Mouse (Mus musculus) lung, adult 2 months (tissue): ENCODE data around the gene Anxa5. TPM values are rescaled to one million over a fixed set of nuclear protein-coding genes. Genes with fewer than 3 reads are reported as not detected.

Experiments used
- DNase-seq: peaks from one replicate; pipeline ENCODE4 v3.0.0; 2022
- H3K4me1 ChIP-seq: fragments of 200-500 bp; 2 replicates; pipeline ENCODE4 v1.6.1; 2011; ENCODE audit warnings: low read length; ENCODE audit not compliant: control insufficient read depth, insufficient read depth
- H3K4me3 ChIP-seq: fragments of 200-500 bp; replicated peaks from 2 replicates; pipeline ENCODE3; 2011; ENCODE audit warnings: low read depth, mild to moderate bottlenecking, control low read depth, low read length; ENCODE audit errors: extremely low read depth
- CTCF ChIP-seq: fragments of 200-500 bp; IDR thresholded peaks from 2 replicates; pipeline ENCODE4 v1.5.1; 2011; ENCODE audit warnings: mild to moderate bottlenecking, low read length, control low read depth; ENCODE audit not compliant: insufficient read depth
- POLR2A ChIP-seq: fragments of 200-500 bp; IDR thresholded peaks from 2 replicates; pipeline ENCODE4 v1.6.1; 2011; ENCODE audit warnings: low read depth, mild to moderate bottlenecking, control low read depth, low read length, borderline replicate concordance; ENCODE audit errors: extremely low read depth
- WGBS: fragments of 180-500 bp; shearing (Covaris S2); methylation state at CpG from one replicate; pipeline ENCODE4 v1.1.7; 2018; 5-methylcytosine and 5-hydroxymethylcytosine counted together
- polyA plus RNA-seq: library from polyadenylated mRNA; depleted of rRNA; stranded (reverse); fragments of >200 nt; gene quantifications from 2 replicates; pipeline ENCODE4 v1.2.3, GENCODE M21; 2012; rRNA removed

The Anxa5 gene
- polyA plus RNA-seq, 1 experiment = 1,294 TPM

DNA sequence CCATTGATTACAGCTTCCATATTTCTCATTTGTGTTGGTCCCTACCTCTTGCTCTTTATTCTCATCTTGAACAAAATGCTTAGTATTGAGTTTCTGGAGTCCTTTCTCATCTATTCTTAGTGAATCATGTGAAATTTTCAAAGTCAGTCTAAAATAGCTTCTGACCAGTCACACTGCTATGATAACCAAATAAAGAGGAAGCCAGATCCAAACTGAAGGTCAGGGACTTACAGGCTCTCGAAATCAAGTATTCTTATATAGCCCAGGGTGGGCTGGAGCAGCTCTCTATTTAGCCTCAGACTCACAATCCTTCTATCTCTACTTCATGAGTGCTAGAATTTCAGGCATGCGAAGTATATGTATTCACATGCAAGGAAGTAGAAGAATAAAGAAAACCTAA lies 66.2 kb downstream of the Anxa5 start:
- no peak for TF ChIP-seq POLR2A
- DNase-seq = no peak
- Histone ChIP-seq H3K4me3 (no peak overlapping the region), H3K4me1 (no peaks in the 10 kb centered on the region)
- WGBS = 62% methylated on average over 2 of the region's 2 CpGs

DNA sequence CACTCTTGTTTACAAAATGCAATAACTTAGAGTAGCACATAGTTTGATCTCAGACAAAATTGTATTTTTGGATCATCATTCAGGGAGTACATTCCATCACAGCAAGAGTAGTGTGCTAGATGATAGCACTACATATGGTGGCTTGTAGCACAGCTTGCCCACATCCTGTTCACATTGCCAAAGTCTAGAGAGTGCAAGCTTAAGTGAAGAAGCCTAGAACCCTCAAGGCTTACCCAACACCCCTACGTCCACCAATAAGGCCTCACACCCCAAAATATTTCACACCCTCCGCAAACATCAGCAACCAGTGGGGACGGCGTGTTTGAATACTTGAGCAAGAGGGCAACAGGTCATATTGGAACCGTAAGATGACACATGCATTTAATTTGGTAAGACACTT lies 68.7 kb downstream of the Anxa5 start:
- Histone ChIP-seq H3K4me1 (no peaks in the 10 kb centered on the region), H3K4me3 (no peak overlapping the region)
- no peak for DNase-seq
- TF ChIP-seq CTCF (no peak), POLR2A (no peak)
- WGBS = 86% methylated on average over 5 of the region's 5 CpGs

DNA sequence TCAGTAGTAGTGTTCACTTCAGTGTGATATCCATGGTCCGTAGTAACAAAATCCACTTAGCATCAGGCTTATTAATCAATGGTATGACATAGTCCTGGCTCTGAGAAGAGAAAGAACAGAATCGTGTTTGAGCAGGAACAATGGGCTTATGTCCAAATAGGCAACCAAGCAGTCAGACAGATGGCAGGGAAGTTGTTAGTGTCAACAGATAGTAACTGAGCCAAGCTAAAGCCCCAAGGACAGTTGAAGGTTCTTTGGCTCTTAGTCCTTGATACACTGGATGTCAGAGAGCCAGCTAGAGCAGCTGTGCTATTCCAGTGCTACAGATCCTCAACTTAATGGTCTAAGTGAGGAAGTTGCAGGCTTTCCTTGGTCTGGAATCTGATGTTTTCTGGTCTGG lies 69.4 kb downstream of the Anxa5 start:
- Histone ChIP-seq H3K4me3 (no peak overlapping the region), H3K4me1 (no peaks in the 10 kb centered on the region)
- no peak for DNase-seq
- WGBS = 48% methylated on average over 2 of the region's 2 CpGs
- no peak for TF ChIP-seq CTCF
- no peak for TF ChIP-seq POLR2A

DNA sequence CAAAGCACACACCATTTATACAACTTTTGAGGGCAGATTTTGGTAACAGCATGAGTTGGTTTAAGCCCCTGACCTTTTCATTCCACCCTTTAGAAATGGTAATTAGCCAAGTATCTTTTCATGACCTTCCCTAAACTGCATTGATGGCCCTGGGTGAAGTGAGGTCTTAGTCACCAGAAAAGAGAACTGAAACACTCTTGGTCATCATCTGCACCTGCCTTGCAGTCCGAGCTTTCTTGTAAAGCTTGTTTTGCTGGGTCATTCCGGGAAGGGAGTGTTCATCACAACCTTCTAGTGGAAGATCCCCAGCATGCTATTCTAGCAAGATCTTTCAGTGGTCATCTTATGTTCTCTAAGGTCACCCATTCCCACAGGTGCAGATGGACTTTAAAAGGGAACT lies 73.8 kb downstream of the Anxa5 start:
- DNase-seq = no peak
- Histone ChIP-seq H3K4me3 (no peak overlapping the region), H3K4me1 (no peaks in the 10 kb centered on the region)
- TF ChIP-seq POLR2A (no peak), CTCF (no peak)
- WGBS = 75% methylated on average over 2 of the region's 2 CpGs

DNA sequence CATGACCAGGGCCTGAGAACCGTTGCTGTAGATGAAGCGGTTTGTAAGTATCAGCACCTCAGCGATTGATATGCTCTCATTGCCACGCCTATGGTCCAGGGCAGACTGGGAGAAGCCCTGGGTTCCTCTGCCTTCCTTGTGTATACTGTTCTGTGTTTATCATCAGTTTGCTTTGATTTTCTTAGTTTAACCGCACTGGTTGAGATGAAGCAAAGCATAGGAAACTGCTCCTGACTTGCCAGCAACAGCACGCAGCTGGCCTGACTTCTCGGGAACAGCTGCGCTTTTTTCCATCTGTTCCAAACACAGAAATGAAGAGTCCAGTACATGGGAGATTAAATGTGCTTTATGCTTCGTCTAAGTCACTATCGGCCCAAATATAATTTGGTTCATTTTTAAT lies 75.0 kb downstream of the Anxa5 start:
- WGBS = 64% methylated on average over 10 of the region's 10 CpGs
- DNase-seq = no peak
- Histone ChIP-seq H3K4me3 (no peak overlapping the region), H3K4me1 (no peaks in the 10 kb centered on the region)
- TF ChIP-seq POLR2A (no peak), CTCF (no peak)

Other genes starting within 250 kb of the Anxa5 start
- gene 1810062G17Rik, start within 50 bp of the Anxa5 start, polyA plus RNA-seq = 2.6 and 4.1 TPM in 2 replicates
- gene Gm11549, start 45.9 kb upstream of the Anxa5 start, polyA plus RNA-seq = 0.04 TPM in 1 of 2 replicates, not detected in the other
- gene Exosc9, start 76.7 kb upstream of the Anxa5 start, polyA plus RNA-seq = 4.4 and 9.5 TPM in 2 replicates
- 4.3 and 4.7 TPM in 2 replicates for gene Ccna2, start 96.3 kb upstream of the Anxa5 start, polyA plus RNA-seq
- gene Bbs7, start 137.6 kb upstream of the Anxa5 start, polyA plus RNA-seq = 3.7 and 4.6 TPM in 2 replicates
- 2.6 and 3.6 TPM in 2 replicates for gene Trpc3, start 214.3 kb upstream of the Anxa5 start, polyA plus RNA-seq